Mouse (Mus musculus) bone marrow, adult 2 months (tissue): ENCODE measurements around the gene Zfp768.

Source experiments
- CTCF ChIP-seq: fragments of 200-500 bp; IDR thresholded peaks from 2 replicates; pipeline ENCODE4 v1.5.1; 2011; ENCODE audit warnings: low read length, control low read depth; ENCODE audit not compliant: control insufficient read depth, insufficient read depth
- POLR2A ChIP-seq: fragments of 200-500 bp; IDR thresholded peaks from 2 replicates; pipeline ENCODE4 v1.6.1; 2011; ENCODE audit warnings: low read depth, mild to moderate bottlenecking, control low read depth, low read length, borderline replicate concordance; ENCODE audit not compliant: control insufficient read depth

DNA sequence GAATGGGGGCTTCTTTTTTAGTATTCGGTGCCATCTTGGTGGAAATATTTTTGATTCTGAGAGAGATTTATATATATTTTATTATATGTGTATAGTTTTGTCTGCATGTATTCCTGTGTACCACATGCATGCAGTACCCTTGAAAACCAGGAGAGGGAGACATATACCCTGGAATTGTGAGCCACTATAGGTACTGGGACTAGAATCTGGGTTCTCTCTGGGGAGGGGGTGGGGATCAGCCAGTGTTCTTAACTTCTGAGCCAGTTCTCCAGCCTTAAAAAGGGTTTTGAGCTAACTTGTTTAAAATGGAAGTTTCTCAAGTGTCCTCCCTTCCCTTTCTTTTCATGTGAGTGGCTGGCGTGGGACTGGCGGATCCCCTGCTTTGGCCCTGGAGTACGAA is 36.5 kb downstream of the Zfp768 start:
- peak; percentile 33; the same call in 1 of the 2 replicates for TF ChIP-seq CTCF
- no peak for TF ChIP-seq POLR2A
